Mouse (Mus musculus): ENCODE measurements around the gene Ube2d1.

The Ube2d1 gene

DNA sequence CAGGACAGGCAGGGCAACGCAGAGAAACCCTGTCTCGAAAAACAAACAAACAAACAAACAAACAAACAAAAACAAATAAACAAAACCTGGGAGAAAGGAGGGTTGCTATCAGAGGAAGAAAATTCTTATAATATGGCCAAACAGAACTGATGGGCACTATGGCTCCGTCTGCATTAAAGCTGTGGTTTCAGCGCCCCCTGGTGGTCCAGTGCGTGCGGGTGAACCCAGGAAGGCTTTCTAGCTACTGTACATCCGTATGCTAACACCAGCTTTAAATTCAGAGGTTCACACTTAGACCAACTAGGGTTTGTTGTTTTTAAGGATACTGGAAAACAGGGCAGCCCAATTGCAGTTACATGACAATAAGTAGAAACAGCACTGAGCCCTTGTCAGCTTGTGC lies 59.2 kb downstream of the Ube2d1 start:
- CTCF ChIA-PET = interaction anchor here (0.7 to 0.8 kb wide), 3 partner anchors 10 to 1346 kb away, joined by 3 to 5 read pairs (median 3); no protein-coding TSS in a partner anchor

DNA sequence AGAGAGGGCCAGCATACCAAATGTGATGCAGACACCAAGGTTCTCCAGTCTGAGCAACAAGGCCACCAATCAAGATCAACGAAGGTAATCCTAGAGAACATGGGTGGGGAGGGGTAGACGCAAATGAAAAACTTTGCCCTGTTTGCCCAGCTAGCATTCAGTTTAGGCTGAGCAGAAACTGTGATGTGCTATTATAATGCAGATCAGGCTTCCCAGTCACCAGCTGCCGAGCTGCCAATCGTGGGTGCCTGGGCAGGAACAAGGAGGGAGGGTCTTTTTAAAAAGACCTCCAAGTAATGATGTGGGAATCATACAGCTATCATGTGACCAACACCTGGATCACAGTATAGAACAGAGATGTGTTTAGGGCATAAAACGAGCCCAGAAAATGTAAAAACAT lies 62.0 kb downstream of the Ube2d1 start:
- CTCF ChIA-PET = no interaction called here

DNA sequence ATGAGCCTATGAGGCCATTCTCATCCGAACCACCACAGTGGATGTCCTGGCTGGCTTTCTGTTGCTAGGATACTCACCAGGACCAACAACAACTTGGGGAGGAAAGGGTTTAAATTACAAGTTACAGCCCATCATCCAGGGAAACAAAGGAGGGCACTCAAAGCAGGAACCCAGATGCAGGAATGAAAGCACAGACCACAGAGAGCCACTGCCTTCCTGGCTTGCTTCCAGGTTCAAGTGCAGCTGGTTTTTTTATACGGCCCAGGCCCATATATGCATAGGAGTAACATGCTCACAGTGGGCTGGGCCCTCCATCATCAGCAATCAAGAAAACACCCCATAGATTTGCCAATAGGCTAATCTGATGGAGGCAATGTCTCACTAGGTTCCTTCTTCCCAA lies 62.4 kb downstream of the Ube2d1 start:
- CTCF ChIA-PET = no interaction called here

- CTCF ChIA-PET = interaction anchor here (0.6 kb wide), 1 partner anchor 9 kb away, joined by 4 read pairs; no protein-coding TSS in a partner anchor
These were observed 66.7 kb downstream of the Ube2d1 start for GRCm38 (mm10) chr10:71218228-71218892.

GRCm38 (mm10) chr10:71215996-71216395 lies 69.1 kb downstream of the Ube2d1 start:
- CTCF ChIA-PET = no interaction called here
